Mouse (Mus musculus): ENCODE results near the gene Plekhj1.

DNA sequence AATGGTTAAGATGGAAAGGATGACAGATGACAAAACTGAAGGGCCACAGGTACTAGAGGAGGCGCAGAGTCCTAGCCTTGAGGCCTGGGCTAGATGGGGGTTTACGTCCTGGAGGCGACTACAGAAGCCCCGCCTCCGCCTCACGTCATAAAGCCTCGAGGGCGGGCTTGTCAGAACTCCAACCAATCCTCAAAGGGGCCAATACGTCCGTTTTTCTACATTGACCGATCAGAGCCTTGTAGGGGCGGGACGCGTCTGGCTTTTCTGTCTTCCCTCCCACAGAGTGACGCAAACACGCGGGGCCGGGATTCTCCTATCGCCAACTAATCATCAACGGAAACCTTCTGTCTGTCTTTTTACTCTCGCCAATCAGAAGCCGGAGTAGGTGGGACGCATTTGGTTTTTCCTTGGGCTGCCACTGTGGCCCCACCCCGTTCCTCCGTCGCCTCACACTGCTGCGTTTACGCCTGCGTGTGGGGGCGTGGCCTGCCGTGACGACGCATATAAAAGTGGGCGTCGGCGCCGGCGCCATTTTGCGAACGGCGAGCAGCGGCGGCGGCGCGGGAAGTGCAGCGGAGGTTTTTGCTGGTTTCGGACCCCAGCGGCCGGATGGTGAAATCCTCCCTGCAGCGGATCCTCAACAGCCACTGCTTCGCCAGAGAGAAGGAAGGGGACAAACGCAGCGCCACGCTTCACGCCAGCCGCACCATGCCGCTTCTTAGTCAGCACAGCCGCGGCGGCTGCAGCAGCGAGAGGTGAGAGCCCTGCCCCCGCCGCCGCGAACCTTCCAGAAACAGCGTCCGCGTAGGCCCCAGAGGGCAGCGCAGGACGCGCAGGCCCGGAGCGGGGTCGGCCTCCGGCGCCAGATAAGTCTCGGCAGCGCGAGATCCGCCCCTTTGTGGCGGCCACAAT lies 28.0 kb upstream of the Plekhj1 start, which contains the start of gene Oaz1:
- TF ChIP-seq GATA1 (IDR thresholded peaks at IDR 0.05; ENCODE audit: borderline replicate concordance, low read length) (no peak), FLI1 (IDR thresholded peaks at IDR 0.05; ENCODE audit: low read length) (no peak)

Data from megakaryocyte, embryonic 14.5 days (primary cell).